Mouse (Mus musculus) frontal cortex, postnatal 25 days (tissue): ENCODE data around the gene Dennd1a.

Source experiments
- DNase-seq, 2 experiments: peaks; one replicate each; pipeline ENCODE4 v3.0.0; 2022; ENCODE audit warnings: low spot score in 2 of 2

Dennd1a gene

DNA sequence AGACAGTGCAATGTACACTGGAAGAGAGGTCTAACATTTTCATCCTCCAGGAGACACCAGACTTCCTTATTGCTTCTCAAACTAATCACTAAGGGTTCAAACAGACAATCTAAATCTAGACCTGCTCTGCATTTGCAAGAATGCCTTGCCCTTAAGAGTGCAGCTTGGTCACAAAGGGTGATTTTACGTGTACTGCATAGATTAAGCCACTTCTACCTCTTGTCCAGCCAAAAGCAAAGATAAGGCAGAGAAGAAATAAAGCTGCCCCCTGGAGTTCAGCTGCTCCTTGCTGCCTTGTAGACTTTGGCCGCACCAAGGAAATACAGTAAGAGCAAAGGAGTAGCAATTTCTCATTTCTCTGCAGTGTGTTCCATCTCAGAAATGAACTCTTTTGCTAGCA, 172.2 kb downstream of the Dennd1a start:
- DNase-seq: no peak

DNA sequence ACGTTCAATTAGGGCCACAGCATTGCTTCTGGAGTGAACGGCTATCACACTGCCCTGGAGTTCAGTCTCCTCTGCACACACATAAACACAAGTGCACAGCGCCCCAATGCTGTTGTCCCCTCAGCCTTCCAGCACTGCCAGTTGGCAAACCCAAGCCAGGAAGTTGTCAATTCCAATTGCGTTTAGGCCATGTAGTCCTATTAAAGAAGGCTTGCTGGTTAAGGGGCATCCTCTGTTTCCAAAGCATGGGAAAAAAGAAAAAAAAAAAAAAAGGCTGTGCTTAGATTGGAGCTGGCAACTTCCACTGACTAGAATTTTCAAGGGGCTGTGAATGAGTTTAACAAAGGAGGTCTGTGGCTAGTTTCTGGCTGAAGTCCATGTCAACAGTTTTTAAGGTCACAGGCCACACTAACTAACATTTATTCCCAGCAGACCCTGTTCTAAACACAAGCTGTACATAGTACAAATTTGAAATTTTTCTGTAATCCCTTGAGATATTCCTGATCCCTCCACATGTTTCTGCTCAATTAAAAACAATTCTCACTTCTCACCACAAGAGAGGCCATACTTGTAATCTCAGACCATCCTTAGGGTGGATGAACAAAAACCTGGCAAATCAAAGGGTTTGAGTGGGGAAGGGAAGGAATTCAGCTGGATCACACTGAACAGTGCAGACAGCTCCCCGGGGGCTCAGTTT, 175.4 kb downstream of the Dennd1a start:
- DNase-seq: no peak

GRCm38 (mm10) chr2:38108586-38108985, 178.6 kb downstream of the Dennd1a start:
- DNase-seq: no peak

GRCm38 (mm10) chr2:38102674-38103073, 184.5 kb downstream of the Dennd1a start:
- no peak for DNase-seq

GRCm38 (mm10) chr2:38100289-38100688, 186.9 kb downstream of the Dennd1a start:
- no peak for DNase-seq

DNA sequence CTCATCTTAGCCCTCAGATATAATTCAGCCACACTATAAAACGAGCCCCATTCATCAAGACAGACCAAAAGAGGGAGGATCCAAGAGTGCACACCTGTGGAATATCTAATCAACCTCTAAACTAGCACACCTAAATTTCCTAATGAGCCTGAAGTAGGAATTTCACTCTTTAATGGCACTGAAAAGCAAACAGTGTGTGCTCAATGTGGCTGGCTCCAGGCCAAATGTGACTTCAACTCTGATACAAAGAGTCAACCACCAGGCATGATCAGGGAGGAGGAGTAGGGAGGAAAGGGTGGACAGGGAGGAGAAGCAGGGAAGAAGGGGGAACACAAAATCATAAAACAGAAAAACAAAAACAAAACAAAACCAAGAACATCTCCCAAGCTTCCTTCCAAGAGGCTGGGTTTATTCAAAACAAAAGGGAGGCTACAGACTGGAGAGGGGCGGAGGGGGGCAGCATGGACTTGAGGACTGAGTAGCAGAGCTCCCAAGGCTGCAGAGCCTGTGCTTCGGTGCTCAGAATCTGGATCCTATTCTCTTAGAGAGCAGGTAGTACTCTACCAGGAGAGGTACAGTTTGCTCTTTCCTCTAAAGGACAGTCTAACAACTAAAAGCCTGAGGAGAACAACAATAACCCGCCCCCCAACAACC, 187.9 kb downstream of the Dennd1a start:
- no peak for DNase-seq

GRCm38 (mm10) chr2:38097469-38097868, 189.7 kb downstream of the Dennd1a start:
- DNase-seq: no peak

- DNase-seq: no peak
Measured at GRCm38 (mm10) chr2:38096328-38096727, 190.9 kb downstream of the Dennd1a start.

DNA sequence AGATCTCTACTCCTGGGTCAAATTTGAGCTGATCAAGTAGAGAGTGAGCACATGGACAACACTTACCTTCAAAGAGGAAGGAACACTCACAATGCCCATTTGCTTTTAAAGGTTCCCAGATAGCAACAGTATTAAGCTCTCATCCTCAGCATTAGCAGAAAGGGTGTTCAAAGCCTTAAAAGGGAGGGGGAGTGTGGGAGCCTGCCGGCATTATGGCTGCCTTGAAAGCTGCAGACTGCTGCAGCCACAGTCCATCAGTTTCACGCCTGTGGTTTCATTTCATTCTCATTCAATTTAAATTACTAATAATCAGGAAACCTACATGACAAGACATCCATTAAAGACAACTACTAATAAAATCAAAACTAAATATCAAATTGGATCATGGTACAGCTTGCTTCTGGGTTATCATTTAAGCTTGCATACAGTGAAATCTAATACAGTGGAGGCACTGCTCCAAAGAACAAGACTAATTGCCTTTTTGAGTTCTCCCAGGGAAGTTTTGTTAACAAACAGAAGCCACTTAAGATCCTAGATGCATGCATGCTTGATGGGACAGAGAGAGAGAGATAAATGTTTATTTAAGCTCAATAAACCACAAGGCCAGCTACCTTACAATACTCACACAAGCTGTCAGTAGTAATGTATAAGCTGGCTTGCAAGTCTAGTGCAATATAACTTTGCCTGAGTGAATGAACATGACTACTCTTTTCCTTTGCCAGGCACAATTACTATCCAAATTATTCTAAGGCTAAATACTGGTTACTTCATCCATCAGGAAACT, 192.6 kb downstream of the Dennd1a start:
- no peak for DNase-seq

DNA sequence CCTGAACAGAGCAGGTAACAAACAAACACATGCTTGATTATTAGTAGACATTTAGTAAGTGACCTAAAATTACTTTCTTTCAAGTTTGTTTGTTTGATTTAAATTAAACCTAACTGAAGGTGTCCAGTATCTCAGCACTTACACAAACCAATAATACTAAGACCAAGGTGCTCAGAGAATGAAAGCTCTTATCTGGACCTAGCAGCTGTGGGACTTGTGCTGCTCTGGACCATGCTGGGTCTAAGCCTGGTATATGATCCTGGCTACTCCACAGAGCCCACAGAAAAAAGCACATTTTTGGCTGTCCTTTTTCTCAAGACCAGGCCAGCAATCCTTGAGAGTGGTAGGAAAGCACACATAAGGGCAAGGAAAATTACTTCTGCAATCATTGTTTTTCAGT, 193.2 kb downstream of the Dennd1a start:
- no peak for DNase-seq

GRCm38 (mm10) chr2:38093242-38093641, 193.9 kb downstream of the Dennd1a start:
- no peak for DNase-seq

- no peak for DNase-seq
Measured at GRCm38 (mm10) chr2:38088346-38088745, 198.8 kb downstream of the Dennd1a start.

DNA sequence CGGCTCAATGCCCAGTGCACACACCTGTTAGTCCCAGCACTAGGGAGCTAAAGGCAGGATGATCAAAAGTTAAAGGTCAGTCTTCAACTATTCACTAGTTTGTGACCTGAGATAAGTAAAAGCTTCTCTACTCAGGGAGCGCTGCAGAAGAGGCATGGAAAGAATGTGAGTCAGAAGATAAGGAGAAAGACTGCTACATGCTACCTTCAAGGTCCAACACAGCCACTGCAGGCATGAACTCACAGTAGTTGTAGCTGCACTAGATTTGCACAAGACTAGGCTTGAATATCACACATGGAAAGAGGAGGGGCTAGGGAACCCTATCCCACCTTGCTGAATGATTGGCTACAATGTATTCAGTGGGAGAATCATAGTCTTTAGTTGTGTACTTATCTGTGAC, 202.1 kb downstream of the Dennd1a start:
- no peak for DNase-seq

GRCm38 (mm10) chr2:38083251-38083650, 203.9 kb downstream of the Dennd1a start:
- no peak for DNase-seq

GRCm38 (mm10) chr2:38074495-38074894, 212.7 kb downstream of the Dennd1a start:
- no peak for DNase-seq

GRCm38 (mm10) chr2:38072061-38072460, 215.1 kb downstream of the Dennd1a start:
- DNase-seq: no peak

DNA sequence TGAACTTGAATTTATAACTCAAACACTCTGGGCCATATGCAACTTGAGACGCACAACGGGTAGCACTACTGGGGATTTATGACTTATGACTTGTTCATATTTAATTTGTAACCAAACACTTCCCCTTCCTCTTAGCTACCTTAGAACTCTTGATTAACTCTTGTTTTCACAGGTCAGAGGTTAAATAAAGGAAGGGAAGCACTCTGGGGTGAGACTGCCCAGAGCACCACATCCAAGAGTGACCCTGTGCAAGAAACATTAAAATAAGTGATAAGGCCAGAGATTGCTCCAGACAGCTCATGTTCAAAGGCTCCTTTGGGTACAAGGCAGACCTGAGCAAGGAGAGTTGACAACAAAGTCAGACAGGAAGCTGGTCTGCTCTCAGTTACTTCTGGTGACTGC, 219.0 kb downstream of the Dennd1a start:
- no peak for DNase-seq

DNA sequence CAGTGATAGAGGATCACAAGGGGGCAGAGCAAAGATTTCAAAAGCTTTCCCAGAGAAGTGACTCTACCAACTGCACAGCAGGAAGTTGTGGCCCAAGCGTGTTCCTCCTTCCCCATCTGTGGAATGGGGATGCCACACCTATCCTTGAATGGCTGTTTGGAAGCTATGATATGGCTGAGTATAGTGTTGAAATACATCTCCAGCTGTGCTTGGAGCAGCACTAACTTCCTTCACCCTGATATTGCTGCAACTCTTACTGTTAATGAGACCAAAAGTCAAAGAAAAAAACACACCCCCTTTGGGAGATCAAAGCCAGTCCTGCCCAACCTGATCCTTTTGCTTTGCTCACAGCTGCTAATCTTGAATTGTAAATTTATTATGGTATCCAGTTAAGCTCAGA, 221.3 kb downstream of the Dennd1a start:
- no peak for DNase-seq

DNA sequence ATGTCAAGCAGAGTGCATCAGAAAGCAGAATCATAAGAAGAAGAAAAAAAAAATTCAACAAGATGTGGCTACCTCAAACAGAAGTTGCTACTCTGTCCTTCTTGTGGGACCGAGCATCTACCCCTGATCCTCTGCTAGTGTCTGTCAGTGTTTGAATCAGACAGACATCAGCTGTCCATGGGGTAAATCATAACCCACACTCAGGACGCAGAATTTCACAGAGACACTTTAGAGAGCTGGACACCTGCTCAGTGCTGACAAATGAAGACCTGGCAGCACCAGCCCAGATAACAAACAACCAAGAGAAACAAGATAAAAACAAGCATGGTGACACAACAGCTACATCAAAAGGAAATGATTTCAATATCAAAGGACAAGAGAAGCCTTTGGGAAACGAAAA, 222.9 kb downstream of the Dennd1a start:
- no peak for DNase-seq

DNA sequence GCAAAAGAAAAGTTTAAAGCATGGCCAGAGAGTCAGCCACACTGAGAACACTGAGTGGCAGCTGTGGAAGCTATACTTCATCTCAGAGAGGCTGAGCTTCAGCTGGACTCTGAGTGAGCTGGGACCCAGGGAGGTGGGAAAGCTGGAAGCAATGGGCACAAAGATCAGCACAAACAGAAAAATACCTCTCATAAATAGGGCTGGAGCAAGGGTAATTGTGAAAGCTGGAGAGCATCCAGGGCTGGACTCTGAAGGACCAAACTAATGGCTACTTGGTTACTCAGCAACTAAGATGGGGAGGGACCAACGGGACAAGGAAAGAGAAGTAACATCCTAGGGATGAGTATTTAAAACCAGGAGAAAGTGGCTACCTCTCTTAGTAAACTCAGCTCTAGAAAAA, 225.0 kb downstream of the Dennd1a start:
- DNase-seq: no peak

DNA sequence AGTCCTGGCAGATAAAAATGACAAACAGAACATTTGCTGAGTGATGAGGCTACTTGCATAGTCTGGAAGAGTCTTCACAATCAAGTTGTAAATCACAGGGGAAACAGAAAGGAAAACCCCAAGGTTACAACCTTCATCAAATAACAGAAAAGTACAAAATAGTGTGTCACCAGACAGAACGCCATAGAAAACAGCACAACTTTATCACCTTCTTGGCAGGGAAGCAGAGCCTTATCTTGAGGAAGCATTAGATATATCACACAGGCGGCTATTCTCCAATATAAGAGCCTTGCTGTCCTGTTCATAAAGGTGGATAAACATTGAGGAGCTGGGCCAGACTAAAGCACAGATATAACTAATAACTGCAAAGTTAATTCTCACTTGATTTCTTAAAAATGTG, 225.7 kb downstream of the Dennd1a start:
- DNase-seq: no peak

GRCm38 (mm10) chr2:38052440-38052839, 234.8 kb downstream of the Dennd1a start:
- no peak for DNase-seq
